ENCODE assay signal across 8 mouse cellular contexts in the genomic region with DNA sequence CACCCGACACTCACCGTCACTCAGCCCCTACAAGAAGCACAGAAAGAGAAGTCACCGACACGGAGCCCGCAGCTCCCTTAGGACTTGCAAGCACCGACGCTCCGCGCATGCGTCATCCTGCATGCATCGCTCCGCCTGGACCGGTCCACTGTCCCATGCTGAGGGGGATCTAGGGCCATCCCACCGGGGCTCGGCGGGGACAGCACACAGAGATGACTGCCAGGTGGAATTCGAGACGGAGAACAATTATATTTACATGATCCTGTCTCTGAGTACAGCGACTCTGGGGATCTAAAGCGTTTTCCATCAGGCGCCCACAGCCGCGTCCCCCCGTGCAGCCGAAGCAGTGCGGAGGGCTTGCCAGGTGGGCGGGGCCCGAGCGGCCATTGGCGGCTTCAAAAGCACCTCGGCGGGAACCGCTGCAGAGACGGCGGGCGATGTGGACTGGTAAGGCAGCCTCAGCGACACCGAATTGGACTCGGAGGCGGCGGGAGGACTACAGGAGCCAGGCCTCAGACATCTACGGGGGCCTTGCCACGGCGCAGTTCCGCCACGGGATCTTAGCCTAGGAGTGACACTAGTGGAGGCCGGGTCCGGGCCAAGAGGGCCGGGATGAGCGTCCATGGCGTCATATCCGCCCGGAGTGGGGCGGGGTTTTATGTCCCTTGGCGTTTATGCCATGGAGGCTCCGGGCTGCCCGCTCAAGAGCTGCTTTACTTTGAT. TPM values are rescaled to one million over a fixed set of nuclear protein-coding genes. Genes with fewer than 3 reads are reported as not detected.
DNase-seq lines count a peak whose midpoint lies in the region; ATAC-seq and TF ChIP-seq lines count a peak whose summit lies in the region.

A gene (minus strand): TSS at position 119 of the 723 bp plus-strand sequence.
A gene (plus strand): TSS at position 394 of the 723 bp plus-strand sequence.

- H3K27ac ChIP-seq in forebrain, embryonic 12.5 days = peak within 1 kb of the TSS; percentile 81
- peak within 1 kb of the TSS; percentile 94 for H3K27ac ChIP-seq in heart, postnatal 0 days (ENCODE audit: low read depth)
- H3K27ac ChIP-seq in liver, embryonic 16.5 days (ENCODE audit: low read length) = peak within 1 kb of the TSS; percentile 92
- peak within 1 kb of the TSS; percentile 88 for H3K27ac ChIP-seq in neural tube, embryonic 13.5 days (replicated peaks)
- peak within 1 kb of the TSS; percentile 95 for H3K27ac ChIP-seq in testis, adult 2 months (ENCODE audit: control insufficient read depth, insufficient read depth, low read depth, low read length)

- H3K9ac ChIP-seq in forebrain, embryonic 12.5 days = peak within 1 kb of the TSS; percentile 77
- H3K9ac ChIP-seq in heart, postnatal 0 days (replicated peaks; ENCODE audit: low read depth, low read length) = peak within 1 kb of the TSS; percentile 75
- peak within 1 kb of the TSS; percentile 91 for H3K9ac ChIP-seq in liver, embryonic 16.5 days (ENCODE audit: low read depth, low read length)
- H3K9ac ChIP-seq in neural tube, embryonic 13.5 days = peak within 1 kb of the TSS; percentile 78

- under 1% methylated on average over 57 of the region's 57 CpGs for WGBS in forebrain, embryonic 12.5 days
- under 1% methylated on average over 57 of the region's 57 CpGs for WGBS in heart, postnatal 0 days
- WGBS in liver, embryonic 16.5 days (ENCODE audit: insufficient replicate concordance) = 0% methylated on average over 57 of the region's 57 CpGs
- under 1% methylated on average over 57 of the region's 57 CpGs for WGBS in neural tube, embryonic 13.5 days

- TF ChIP-seq EP300 in heart, postnatal 0 days (IDR thresholded peaks at IDR 0.05; ENCODE audit: low read depth) = peak; percentile 78; the same call in 1 of the 2 replicates

- TF ChIP-seq CTCF in E14TG2a.4 (conservative IDR thresholded peaks at IDR 0.05; ENCODE audit: low read length) = no peak
- no peak for TF ChIP-seq CTCF in heart, postnatal 0 days (IDR thresholded peaks at IDR 0.05; ENCODE audit: low read depth)
- TF ChIP-seq CTCF in testis, adult 2 months (IDR thresholded peaks at IDR 0.05; ENCODE audit: control insufficient read depth, insufficient read depth, insufficient replicate concordance, low read depth, low read length) = no peak

- H3K4me1 ChIP-seq in E14TG2a.4 (replicated peaks; ENCODE audit: low read depth, low read length) = peaks cover 34% of the 10 kb centered on the region
- peaks cover 22% of the 10 kb centered on the region for H3K4me1 ChIP-seq in forebrain, embryonic 12.5 days
- peaks cover 10% of the 10 kb centered on the region for H3K4me1 ChIP-seq in heart, postnatal 0 days (ENCODE audit: control insufficient read depth, insufficient read depth)
- peaks cover 25% of the 10 kb centered on the region for H3K4me1 ChIP-seq in liver, embryonic 16.5 days (ENCODE audit: control insufficient read depth, low read depth, low read length)
- H3K4me1 ChIP-seq in neural tube, embryonic 13.5 days (replicated peaks) = peaks cover 21% of the 10 kb centered on the region
- peaks cover 4% of the 10 kb centered on the region for H3K4me1 ChIP-seq in testis, adult 2 months (ENCODE audit: control insufficient read depth, insufficient read depth, low read length)

- H3K4me2 ChIP-seq in forebrain, embryonic 12.5 days = peak within 1 kb of the TSS; percentile 65
- H3K4me2 ChIP-seq in heart, postnatal 0 days (ENCODE audit: low read depth, low read length) = peak within 1 kb of the TSS; percentile 66
- H3K4me2 ChIP-seq in liver, embryonic 16.5 days (ENCODE audit: low read depth, low read length) = peak within 1 kb of the TSS; percentile 81
- peak within 1 kb of the TSS; percentile 83 for H3K4me2 ChIP-seq in neural tube, embryonic 13.5 days

- no peaks in the 10 kb centered on the region for H3K27me3 ChIP-seq in E14TG2a.4 (ENCODE audit: insufficient read depth, low read length)
- no peaks in the 10 kb centered on the region for H3K27me3 ChIP-seq in forebrain, embryonic 12.5 days
- H3K27me3 ChIP-seq in heart, postnatal 0 days (ENCODE audit: control insufficient read depth, insufficient read depth, low read length) = no peaks in the 10 kb centered on the region
- H3K27me3 ChIP-seq in liver, embryonic 16.5 days (ENCODE audit: control insufficient read depth, insufficient read depth, low read depth, low read length) = no peaks in the 10 kb centered on the region
- H3K27me3 ChIP-seq in neural tube, embryonic 13.5 days = no peaks in the 10 kb centered on the region
- H3K27me3 ChIP-seq in testis, adult 2 months (ENCODE audit: control insufficient read depth, insufficient read depth, low read length) = no peaks in the 10 kb centered on the region

- H3K9me3 ChIP-seq in E14TG2a.4 (ENCODE audit: low read length) = no peaks in the 10 kb centered on the region
- H3K9me3 ChIP-seq in forebrain, embryonic 12.5 days = no peaks in the 10 kb centered on the region
- H3K9me3 ChIP-seq in heart, postnatal 0 days (replicated peaks; ENCODE audit: control insufficient read depth, low read length) = no peaks in the 10 kb centered on the region
- H3K9me3 ChIP-seq in liver, embryonic 16.5 days (replicated peaks; ENCODE audit: control insufficient read depth, low read length) = no peaks in the 10 kb centered on the region
- no peaks in the 10 kb centered on the region for H3K9me3 ChIP-seq in neural tube, embryonic 13.5 days

- ATAC-seq in forebrain, embryonic 12.5 days (ENCODE audit: low FRiP score) = peak; percentile 96
- ATAC-seq in heart, postnatal 0 days (ENCODE audit: insufficient read depth, low read depth) = peak; percentile 94
- ATAC-seq in liver, embryonic 16.5 days (ENCODE audit: low read depth) = peak; percentile 91
- peak; percentile 96 for ATAC-seq in neural tube, embryonic 13.5 days (ENCODE audit: low read depth)

- DNase-seq in c-Kit-positive CD71-positive TER-119-positive erythroid progenitor cells, embryonic 14.5 days (ENCODE audit: low spot score) = peak; percentile 97
- peak; percentile 94 for DNase-seq in heart, postnatal 0 days (ENCODE audit: low spot score)
- DNase-seq in kidney, postnatal 4 days = peak; percentile 95 to 97

- TF ChIP-seq POLR2A in testis, adult 2 months (IDR thresholded peaks at IDR 0.05; ENCODE audit: control insufficient read depth, low read depth, low read length) = peak; percentile 57

- peak within 1 kb of the TSS; percentile 94 for H3K4me3 ChIP-seq in E14TG2a.4 (replicated peaks; ENCODE audit: low read length)
- H3K4me3 ChIP-seq in forebrain, embryonic 12.5 days (replicated peaks) = peak within 1 kb of the TSS; percentile 80
- peak within 1 kb of the TSS; percentile 93 for H3K4me3 ChIP-seq in heart, postnatal 0 days (ENCODE audit: low read depth, low read length)
- peak within 1 kb of the TSS; percentile 93 for H3K4me3 ChIP-seq in liver, embryonic 16.5 days (ENCODE audit: low read depth, low read length)
- H3K4me3 ChIP-seq in neural tube, embryonic 13.5 days = peak within 1 kb of the TSS; percentile 71
- H3K4me3 ChIP-seq in testis, adult 2 months (ENCODE audit: control insufficient read depth, low read depth, low read length) = peak within 1 kb of the TSS; percentile 98

- peaks cover 51% of the 10 kb centered on the region for H3K36me3 ChIP-seq in E14TG2a.4 (ENCODE audit: insufficient read depth, low read length)
- peaks cover 9% of the 10 kb centered on the region; the same call in 1 of the 2 replicates for H3K36me3 ChIP-seq in forebrain, embryonic 12.5 days (replicated peaks)
- peaks cover 10% of the 10 kb centered on the region for H3K36me3 ChIP-seq in heart, postnatal 0 days (replicated peaks; ENCODE audit: control insufficient read depth, insufficient read depth, low read length)
- H3K36me3 ChIP-seq in liver, embryonic 16.5 days (ENCODE audit: control insufficient read depth, insufficient read depth) = peaks cover 6% of the 10 kb centered on the region
- no peaks in the 10 kb centered on the region for H3K36me3 ChIP-seq in neural tube, embryonic 13.5 days
- H3K36me3 ChIP-seq in testis, adult 2 months (ENCODE audit: control insufficient read depth, insufficient read depth, low read length) = peaks cover 1% of the 10 kb centered on the region; the same call in 1 of the 2 replicates

RNA-seq across cellular contexts. Expression of the first gene that starts in this region (rescaled TPM):
- 73.6 and 78.2 TPM in 2 replicates for polyA plus RNA-seq in forebrain, embryonic 12.5 days (2016; fragmentation: Nextera tagmentation; extraction: Ambion mirVana)
- total RNA-seq in heart, postnatal 0 days (2014; rRNA removed; ENCODE audit: low replicate concordance) = 37.2 and 65.8 TPM in 2 replicates
- 139 and 161 TPM in 2 replicates for polyA plus RNA-seq in heart, postnatal 0 days (2015; fragmentation: Nextera tagmentation; extraction: Ambion mirVana)
- polyA plus RNA-seq in liver, embryonic 16.5 days (2015; fragmentation: Nextera tagmentation; extraction: Ambion mirVana) = 49.7 and 54.0 TPM in 2 replicates
- polyA plus RNA-seq in neural tube, embryonic 13.5 days (2015; fragmentation: Nextera tagmentation; extraction: Ambion mirVana) = 40.9 and 46.8 TPM in 2 replicates
- polyA plus RNA-seq in testis, adult 2 months (2012; rRNA removed) = 12.0 and 12.8 TPM in 2 replicates

RNA-seq across cellular contexts. Expression of the second gene that starts in this region (rescaled TPM):
- 43.5 and 45.8 TPM in 2 replicates for polyA plus RNA-seq in forebrain, embryonic 12.5 days (2016; fragmentation: Nextera tagmentation; extraction: Ambion mirVana)
- 4.4 and 19.2 TPM in 2 replicates for total RNA-seq in heart, postnatal 0 days (2014; rRNA removed; ENCODE audit: low replicate concordance)
- polyA plus RNA-seq in heart, postnatal 0 days (2015; fragmentation: Nextera tagmentation; extraction: Ambion mirVana) = 9.4 and 10.1 TPM in 2 replicates
- polyA plus RNA-seq in liver, embryonic 16.5 days (2015; fragmentation: Nextera tagmentation; extraction: Ambion mirVana) = 21.5 and 22.2 TPM in 2 replicates
- polyA plus RNA-seq in neural tube, embryonic 13.5 days (2015; fragmentation: Nextera tagmentation; extraction: Ambion mirVana) = 10.2 and 12.5 TPM in 2 replicates
- polyA plus RNA-seq in testis, adult 2 months (2012; rRNA removed) = 141 TPM in 2 replicates

Comparison
In these comparisons a context has a peak if more than half of its experiments do, and no peak if none do; other contexts are left out.
1. Peak in every context shown above with its lines: DNase-seq, ATAC-seq, H3K4me3 ChIP-seq and H3K27ac ChIP-seq.